Mouse (Mus musculus) adrenal gland, adult (tissue): ENCODE results near the gene Jph2.
"Not testable (repeated sequence)": the region's sequence is repeated elsewhere in the genome, so short reads cannot be mapped to it uniquely, and the experiment has no call there.

Experiments
- DNase-seq, 2 experiments: peaks; one replicate each; pipeline ENCODE4 v3.0.0; 2022 to 2023; ENCODE audit warnings: low spot score in 1 of 2; ENCODE audit not compliant: inconsistent age in 2 of 2

Jph2 gene

GRCm38 (mm10) chr2:163411840-163412239, 14.0 kb upstream of the Jph2 start:
- DNase-seq = no peak

- not testable (repeated sequence) for DNase-seq
Measured at GRCm38 (mm10) chr2:163411344-163411743, 13.6 kb upstream of the Jph2 start.

- no peak for DNase-seq
Measured at GRCm38 (mm10) chr2:163410211-163410610, 12.4 kb upstream of the Jph2 start.

- DNase-seq = peak; percentile 49 to 77
Measured at GRCm38 (mm10) chr2:163404037-163404815, 6.4 kb upstream of the Jph2 start.

GRCm38 (mm10) chr2:163401221-163401620, 3.4 kb upstream of the Jph2 start:
- DNase-seq = peak; percentile 78 to 96

- DNase-seq = peak in 1 of 2 experiments; percentile 38
Measured at GRCm38 (mm10) chr2:163399222-163399621, 1.4 kb upstream of the Jph2 start.

- no peak for DNase-seq
Measured at GRCm38 (mm10) chr2:163398770-163399169, 977 bp upstream of the Jph2 start.

- no peak for DNase-seq
Measured at GRCm38 (mm10) chr2:163397071-163397470, 722 bp downstream of the Jph2 start.

- DNase-seq = no peak
Measured at GRCm38 (mm10) chr2:163394977-163395376, 2.8 kb downstream of the Jph2 start.

- DNase-seq = no peak
Measured at GRCm38 (mm10) chr2:163393976-163394375, 3.8 kb downstream of the Jph2 start.

GRCm38 (mm10) chr2:163393241-163393640, 4.6 kb downstream of the Jph2 start:
- DNase-seq = no peak

GRCm38 (mm10) chr2:163392436-163392835, 5.4 kb downstream of the Jph2 start:
- no peak for DNase-seq

- DNase-seq = no peak
Measured at GRCm38 (mm10) chr2:163386423-163387190, 11.2 kb downstream of the Jph2 start.

- DNase-seq = no peak
Measured at GRCm38 (mm10) chr2:163385126-163385525, 12.7 kb downstream of the Jph2 start.

- DNase-seq = no peak
Measured at GRCm38 (mm10) chr2:163381246-163381645, 16.5 kb downstream of the Jph2 start.

- no peak for DNase-seq
Measured at GRCm38 (mm10) chr2:163379366-163379765, 18.4 kb downstream of the Jph2 start.

- DNase-seq = no peak
Measured at GRCm38 (mm10) chr2:163376082-163376481, 21.7 kb downstream of the Jph2 start.

- no peak for DNase-seq
Measured at GRCm38 (mm10) chr2:163375468-163375867, 22.3 kb downstream of the Jph2 start.

- DNase-seq = no peak
Measured at GRCm38 (mm10) chr2:163372627-163373026, 25.2 kb downstream of the Jph2 start.

GRCm38 (mm10) chr2:163370175-163370574, 27.6 kb downstream of the Jph2 start:
- no peak for DNase-seq

- DNase-seq = no peak
Measured at GRCm38 (mm10) chr2:163364785-163365541, 32.8 kb downstream of the Jph2 start.
